ENCODE assay signal across 34 mouse cellular contexts in the genomic region with DNA sequence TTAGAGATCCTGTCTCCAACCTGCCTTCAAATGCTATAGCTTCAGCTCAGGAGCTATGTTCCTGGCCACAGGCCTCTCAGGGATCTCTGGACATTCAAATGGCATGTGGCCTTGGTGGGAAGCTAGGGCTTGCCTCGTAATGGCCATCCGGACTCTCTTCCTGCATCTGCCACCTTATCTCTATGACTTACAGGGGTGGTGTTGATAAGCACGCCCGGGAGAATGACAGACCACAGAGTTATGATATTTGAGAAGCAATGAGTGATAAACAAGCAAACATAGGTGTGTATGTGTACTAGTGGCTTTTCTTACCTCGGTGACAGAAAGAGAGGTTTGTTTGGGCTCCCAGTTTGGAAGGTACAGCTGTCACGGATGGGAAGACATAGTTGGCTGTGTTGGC. TPM values are rescaled to one million over a fixed set of nuclear protein-coding genes. Genes with fewer than 3 reads are reported as not detected.
DNase-seq lines count a peak whose midpoint lies in the region; ATAC-seq and TF ChIP-seq lines count a peak whose summit lies in the region.
"Had no signal": no experiment of that assay in that cellular context is flagged by ENCODE, and none has a peak within 500 bp of the region (broad histone marks: within the 10 kb centered on the region; RNA-seq: fewer than 3 reads in every experiment).

No protein-coding gene starts in this region.

- no peaks in the 10 kb centered on the region for H3K9me3 ChIP-seq in ES-Bruce4 (replicated peaks; ENCODE audit: control insufficient read depth, insufficient read depth, low read length, poor library complexity, severe bottlenecking)
- H3K9me3 ChIP-seq in liver, embryonic 14.5 days (ENCODE audit: control insufficient read depth, low read length): no peaks in the 10 kb centered on the region
- H3K9me3 ChIP-seq in hindbrain, embryonic 12.5 days (replicated peaks): no peaks in the 10 kb centered on the region
- H3K9me3 ChIP-seq: heart, embryonic 12.5 days; limb, embryonic 15.5 days; midbrain, embryonic 12.5 days; neural tube, embryonic 12.5 days had no signal

- no peaks in the 10 kb centered on the region for H3K36me3 ChIP-seq in ES-Bruce4 (ENCODE audit: control insufficient read depth, insufficient read depth, low read length, poor library complexity, severe bottlenecking)
- H3K36me3 ChIP-seq in liver, embryonic 14.5 days (replicated peaks; ENCODE audit: control insufficient read depth, insufficient read depth, low read depth): no peaks in the 10 kb centered on the region
- H3K36me3 ChIP-seq in small intestine, adult 2 months (ENCODE audit: control insufficient read depth, insufficient read depth, low read length): no peaks in the 10 kb centered on the region
- no peaks in the 10 kb centered on the region for H3K36me3 ChIP-seq in hindbrain, embryonic 12.5 days
- H3K36me3 ChIP-seq: heart, embryonic 12.5 days; limb, embryonic 15.5 days; midbrain, embryonic 12.5 days; neural tube, embryonic 12.5 days had no signal

- H3K4me3 ChIP-seq in ES-Bruce4 (ENCODE audit: low read depth, low read length): no peak overlapping the region
- no peak overlapping the region for H3K4me3 ChIP-seq in liver, embryonic 14.5 days (ENCODE audit: insufficient read depth in 1 of 2, low read depth in 2 of 2, low read length in 2 of 2)
- H3K4me3 ChIP-seq in small intestine, adult 2 months (ENCODE audit: low read depth, low read length): no peak overlapping the region
- no peak overlapping the region for H3K4me3 ChIP-seq in hindbrain, embryonic 12.5 days
- H3K4me3 ChIP-seq: heart, embryonic 12.5 days; limb, embryonic 15.5 days; midbrain, embryonic 12.5 days; myocyte; neural tube, embryonic 12.5 days had no signal

- TF ChIP-seq EP300 in ES-Bruce4 (IDR thresholded peaks at IDR 0.05; ENCODE audit: insufficient read depth, low read depth, low read length): no peak
- TF ChIP-seq EP300 in liver, embryonic 14.5 days (IDR thresholded peaks at IDR 0.05; ENCODE audit: low read depth): peak; percentile 80

- H3K4me2 ChIP-seq in liver, embryonic 14.5 days (ENCODE audit: low read depth): peak overlapping the region; percentile 30
- H3K4me2 ChIP-seq in hindbrain, embryonic 12.5 days (replicated peaks): no peak overlapping the region
- H3K4me2 ChIP-seq: heart, embryonic 12.5 days; hindbrain, embryonic 14.5 days; limb, embryonic 15.5 days; midbrain, embryonic 12.5 days; neural tube, embryonic 12.5 days had no signal

- no peaks in the 10 kb centered on the region for H3K4me1 ChIP-seq in ES-Bruce4 (ENCODE audit: control insufficient read depth, insufficient read depth, low read length)
- peaks cover 23 to 36% of the 10 kb centered on the region in 2 experiments for H3K4me1 ChIP-seq in liver, embryonic 14.5 days (replicated peaks; ENCODE audit: control insufficient read depth in 2 of 2, insufficient read depth in 2 of 2, low read length in 1 of 2)
- peaks cover 50% of the 10 kb centered on the region for H3K4me1 ChIP-seq in small intestine, adult 2 months (ENCODE audit: control insufficient read depth, insufficient read depth, insufficient read length, low read length)
- H3K4me1 ChIP-seq in hindbrain, embryonic 12.5 days: peaks cover 15% of the 10 kb centered on the region
- H3K4me1 ChIP-seq: neural tube, embryonic 12.5 days had no signal

- no peak for TF ChIP-seq CTCF in ES-Bruce4 (IDR thresholded peaks at IDR 0.05; ENCODE audit: low read depth, low read length)
- no peak for TF ChIP-seq CTCF in liver, embryonic 14.5 days (IDR thresholded peaks at IDR 0.05; ENCODE audit: low read depth)
- TF ChIP-seq CTCF in small intestine, adult 2 months (IDR thresholded peaks at IDR 0.05; ENCODE audit: extremely low read depth, insufficient read length, insufficient replicate concordance, low read depth, low read length): no peak

- WGBS in liver, embryonic 14.5 days (ENCODE audit: insufficient replicate concordance): 15% methylated on average over 6 of the region's 6 CpGs
- 24% methylated on average over 6 of the region's 6 CpGs for WGBS in small intestine, adult 2 months
- 94% methylated on average over 6 of the region's 6 CpGs for WGBS in hindbrain, embryonic 12.5 days

- peak; percentile 43; the same call in 1 of the 2 replicates for ATAC-seq in erythroid progenitor cell, adult 5-6 weeks (replicated peaks; ENCODE audit: low FRiP score, poor library complexity, severe bottlenecking)
- ATAC-seq in liver, embryonic 14.5 days (ENCODE audit: insufficient read depth): peak; percentile 69; the same call in 1 of the 2 replicates
- no peak for ATAC-seq in hindbrain, embryonic 12.5 days (ENCODE audit: low FRiP score)
- ATAC-seq: forebrain, embryonic 14.5 days; intestine, postnatal 0 days had no signal

- TF ChIP-seq POLR2A in ES-Bruce4 (IDR thresholded peaks at IDR 0.05; ENCODE audit: insufficient read depth, low read length): no peak
- TF ChIP-seq POLR2A in small intestine, adult 2 months (IDR thresholded peaks at IDR 0.05; ENCODE audit: low read depth, low read length): no peak

- no peaks in the 10 kb centered on the region for H3K27me3 ChIP-seq in ES-Bruce4 (ENCODE audit: control insufficient read depth, insufficient read depth, low read length, poor library complexity, severe bottlenecking)
- H3K27me3 ChIP-seq in liver, embryonic 14.5 days (ENCODE audit: control insufficient read depth, insufficient read depth, low read length): no peaks in the 10 kb centered on the region
- H3K27me3 ChIP-seq in small intestine, adult 2 months (ENCODE audit: control insufficient read depth, insufficient read depth, low read length): no peaks in the 10 kb centered on the region
- no peaks in the 10 kb centered on the region for H3K27me3 ChIP-seq in hindbrain, embryonic 12.5 days
- H3K27me3 ChIP-seq: heart, embryonic 12.5 days; limb, embryonic 15.5 days; midbrain, embryonic 12.5 days; neural tube, embryonic 12.5 days had no signal

- no peak overlapping the region for H3K9ac ChIP-seq in ES-Bruce4 (ENCODE audit: low read depth, poor library complexity, severe bottlenecking)
- H3K9ac ChIP-seq in liver, embryonic 14.5 days (replicated peaks): no peak overlapping the region
- no peak overlapping the region for H3K9ac ChIP-seq in hindbrain, embryonic 12.5 days
- H3K9ac ChIP-seq: heart, embryonic 12.5 days; hindbrain, embryonic 14.5 days; limb, embryonic 15.5 days; midbrain, embryonic 12.5 days; neural tube, embryonic 12.5 days had no signal

- DNase-seq in liver, embryonic 14.5 days (ENCODE audit: low read depth in 3 of 3, low spot score in 3 of 3): peak in 2 of 3 experiments; percentile 50 to 54
- DNase-seq in urinary bladder, postnatal 36 days (ENCODE audit: low spot score in 2 of 2): no peak
- DNase-seq in right cerebral cortex, postnatal 14 days: no peak
- DNase-seq: cerebellum, adult 8-10 months; cerebellum, postnatal 25 days; gastrocnemius, postnatal 25 days; heart, adult 11 months; heart, postnatal 4 days; kidney, adult 9 months; kidney, postnatal 10 days; left cerebral cortex, postnatal 4 days; lung, postnatal 36 days; right cerebral cortex, adult 18-20 months; right cerebral cortex, postnatal 4 days; thymus, adult 2 months; thymus, postnatal 36 days had no signal

- H3K27ac ChIP-seq in ES-Bruce4 (ENCODE audit: insufficient read depth, low read length): peak overlapping the region; percentile 20; the same call in 1 of the 2 replicates
- no peak overlapping the region for H3K27ac ChIP-seq in liver, embryonic 14.5 days
- H3K27ac ChIP-seq in small intestine, adult 2 months (ENCODE audit: insufficient read depth, low read depth, low read length): peak overlapping the region; percentile 73
- H3K27ac ChIP-seq in hindbrain, embryonic 12.5 days: no peak overlapping the region
- H3K27ac ChIP-seq: hindbrain, embryonic 14.5 days; limb, embryonic 15.5 days; midbrain, embryonic 12.5 days; neural tube, embryonic 12.5 days had no signal

RNA-seq across cellular contexts. Expression of gene Gcnt3, which starts 8.4 kb away (rescaled TPM):
- 0.18 and 0.61 TPM in 2 replicates for polyA plus RNA-seq in ES-Bruce4 (2011; ENCODE audit: insufficient read depth, insufficient read length, low read depth, missing spikeins)
- not detected in 2 replicates for total RNA-seq in erythroid progenitor cell, adult 5-6 weeks (2015; ENCODE audit: low replicate concordance)
- total RNA-seq in erythroid progenitor cell, adult 5-6 weeks (2017; ENCODE audit: low replicate concordance): not detected in 2 replicates
- not detected in 2 replicates for polyA plus RNA-seq in liver, embryonic 14.5 days (2012; rRNA removed)
- not detected in 2 replicates for polyA plus RNA-seq in liver, embryonic 14.5 days (2014; fragmentation: Nextera tagmentation; extraction: Ambion mirVana)
- 5.6 and 9.8 TPM in 2 replicates for polyA plus RNA-seq in small intestine, adult 2 months (2012; rRNA removed)
- polyA plus RNA-seq in hindbrain, embryonic 12.5 days (2016; fragmentation: Nextera tagmentation; extraction: Ambion mirVana): not detected in 2 replicates
- total RNA-seq: adrenal gland, adult 18-20 months; adrenal gland, postnatal 4 days; gastrocnemius, postnatal 25 days; heart, postnatal 4 days; left cerebral cortex, adult 8-10 months; left cerebral cortex, postnatal 4 days; megakaryocyte, adult 5-6 weeks had no signal
- polyA plus RNA-seq: embryonic facial prominence, embryonic 11.5 days; forebrain, embryonic 14.5 days; heart, embryonic 12.5 days; hindbrain, embryonic 14.5 days; midbrain, embryonic 12.5 days; midbrain, postnatal 0 days; neural tube, embryonic 12.5 days; thymus, adult 2 months had no signal

RNA-seq across cellular contexts. Expression of gene Gtf2a2, which starts 33.9 kb away (rescaled TPM):
- 111 and 122 TPM in 2 replicates for polyA plus RNA-seq in ES-Bruce4 (2011; ENCODE audit: insufficient read depth, insufficient read length, low read depth, missing spikeins)
- total RNA-seq in erythroid progenitor cell, adult 5-6 weeks (2015; ENCODE audit: low replicate concordance): 135 and 194 TPM in 2 replicates
- 137 and 140 TPM in 2 replicates for total RNA-seq in erythroid progenitor cell, adult 5-6 weeks (2017; ENCODE audit: low replicate concordance)
- polyA plus RNA-seq in liver, embryonic 14.5 days (2012; rRNA removed): 34.6 and 55.2 TPM in 2 replicates
- 148 and 150 TPM in 2 replicates for polyA plus RNA-seq in liver, embryonic 14.5 days (2014; fragmentation: Nextera tagmentation; extraction: Ambion mirVana)
- polyA plus RNA-seq in small intestine, adult 2 months (2012; rRNA removed): 9.2 and 10.1 TPM in 2 replicates
- polyA plus RNA-seq in hindbrain, embryonic 12.5 days (2016; fragmentation: Nextera tagmentation; extraction: Ambion mirVana): 169 and 180 TPM in 2 replicates

RNA-seq across cellular contexts. Expression of gene Bnip2, which starts 57.0 kb away (rescaled TPM):
- 63.6 and 65.6 TPM in 2 replicates for polyA plus RNA-seq in ES-Bruce4 (2011; ENCODE audit: insufficient read depth, insufficient read length, low read depth, missing spikeins)
- 64.2 and 80.1 TPM in 2 replicates for total RNA-seq in erythroid progenitor cell, adult 5-6 weeks (2015; ENCODE audit: low replicate concordance)
- total RNA-seq in erythroid progenitor cell, adult 5-6 weeks (2017; ENCODE audit: low replicate concordance): 88.1 and 97.8 TPM in 2 replicates
- polyA plus RNA-seq in liver, embryonic 14.5 days (2012; rRNA removed): 13.9 and 23.8 TPM in 2 replicates
- 46.6 and 49.4 TPM in 2 replicates for polyA plus RNA-seq in liver, embryonic 14.5 days (2014; fragmentation: Nextera tagmentation; extraction: Ambion mirVana)
- polyA plus RNA-seq in small intestine, adult 2 months (2012; rRNA removed): 4.1 and 5.7 TPM in 2 replicates
- 109 and 111 TPM in 2 replicates for polyA plus RNA-seq in hindbrain, embryonic 12.5 days (2016; fragmentation: Nextera tagmentation; extraction: Ambion mirVana)

Comparison
In these comparisons a context has a peak if more than half of its experiments do, and no peak if none do; other contexts are left out.
1. H3K27ac ChIP-seq: peak in ES-Bruce4 (single experiment) and small intestine, adult 2 months (single experiment); none in liver, embryonic 14.5 days (single experiment) and hindbrain, embryonic 12.5 days (single experiment).
2. DNase-seq: peak in liver, embryonic 14.5 days (2 of 3); none in urinary bladder, postnatal 36 days (0 of 2) and right cerebral cortex, postnatal 14 days (single experiment).